Mouse (Mus musculus) heart, postnatal 0 days (tissue): ENCODE data around the gene Adamts16.

ENCODE experiments used
- CTCF ChIP-seq: IDR thresholded peaks from 2 replicates; pipeline ENCODE4 v1.5.1; 2016; ENCODE audit warnings: antibody characterized with exemption, control low read depth, low read depth
- EP300 ChIP-seq: IDR thresholded peaks from 2 replicates; pipeline ENCODE4 v1.6.1; 2016; ENCODE audit warnings: antibody characterized with exemption, low read depth

GRCm38 (mm10) chr13:70876648-70877549 lies 35.3 kb upstream of the Adamts16 start:
- no peak for TF ChIP-seq CTCF
- no peak for TF ChIP-seq EP300
